Mouse (Mus musculus): ENCODE data around the gene Larp6. TPM values are rescaled to one million over a fixed set of nuclear protein-coding genes. Genes with fewer than 3 reads are reported as not detected.

Larp6 gene
- polyA plus RNA-seq, 1 experiment, result 2.2 TPM

- TF ChIP-seq POLR2A (IDR thresholded peaks at IDR 0.05; ENCODE audit: borderline replicate concordance, extremely low read depth, low read depth, low read length) (no peak), CTCF (IDR thresholded peaks at IDR 0.05; ENCODE audit: insufficient read depth, low read length) (no peak)
- DNase-seq, result no peak
- no peaks in the 10 kb centered on the region for H3K4me1 ChIP-seq (ENCODE audit: control insufficient read depth, insufficient read depth, low read length)
- WGBS, result 86% methylated on average over 2 of the region's 2 CpGs
- H3K4me3 ChIP-seq (replicated peaks; ENCODE audit: extremely low read depth, low read depth, low read length), result no peak overlapping the region
Measured at GRCm38 (mm10) chr9:60773713-60774112, 60.9 kb downstream of the Larp6 start.

DNA sequence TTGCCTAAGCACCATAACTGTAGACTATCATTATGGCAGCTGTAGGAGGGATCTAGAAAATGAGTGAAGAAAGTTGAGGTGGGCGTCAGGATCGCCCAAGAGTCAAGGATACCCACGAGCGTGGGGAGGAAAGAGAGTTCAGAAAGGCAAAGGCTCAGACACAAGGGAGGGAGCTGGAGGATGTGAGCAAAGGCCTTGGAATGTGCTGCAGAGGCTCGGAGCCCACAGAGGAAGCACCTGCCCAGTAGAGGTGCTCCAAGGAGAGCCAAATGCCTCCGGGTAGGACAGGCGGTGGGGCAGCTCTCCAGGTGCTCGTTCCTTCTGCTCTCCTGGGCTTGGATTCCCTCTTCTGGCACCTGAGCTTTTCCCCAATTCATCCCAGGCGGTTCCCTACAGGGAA lies 64.1 kb downstream of the Larp6 start:
- 60% methylated on average over 9 of the region's 9 CpGs for WGBS
- TF ChIP-seq POLR2A (IDR thresholded peaks at IDR 0.05; ENCODE audit: borderline replicate concordance, extremely low read depth, low read depth, low read length) (no peak), CTCF (IDR thresholded peaks at IDR 0.05; ENCODE audit: insufficient read depth, low read length) (no peak)
- H3K4me1 ChIP-seq (ENCODE audit: control insufficient read depth, insufficient read depth, low read length), result no peaks in the 10 kb centered on the region
- no peak for DNase-seq
- no peak overlapping the region for H3K4me3 ChIP-seq (replicated peaks; ENCODE audit: extremely low read depth, low read depth, low read length)

DNA sequence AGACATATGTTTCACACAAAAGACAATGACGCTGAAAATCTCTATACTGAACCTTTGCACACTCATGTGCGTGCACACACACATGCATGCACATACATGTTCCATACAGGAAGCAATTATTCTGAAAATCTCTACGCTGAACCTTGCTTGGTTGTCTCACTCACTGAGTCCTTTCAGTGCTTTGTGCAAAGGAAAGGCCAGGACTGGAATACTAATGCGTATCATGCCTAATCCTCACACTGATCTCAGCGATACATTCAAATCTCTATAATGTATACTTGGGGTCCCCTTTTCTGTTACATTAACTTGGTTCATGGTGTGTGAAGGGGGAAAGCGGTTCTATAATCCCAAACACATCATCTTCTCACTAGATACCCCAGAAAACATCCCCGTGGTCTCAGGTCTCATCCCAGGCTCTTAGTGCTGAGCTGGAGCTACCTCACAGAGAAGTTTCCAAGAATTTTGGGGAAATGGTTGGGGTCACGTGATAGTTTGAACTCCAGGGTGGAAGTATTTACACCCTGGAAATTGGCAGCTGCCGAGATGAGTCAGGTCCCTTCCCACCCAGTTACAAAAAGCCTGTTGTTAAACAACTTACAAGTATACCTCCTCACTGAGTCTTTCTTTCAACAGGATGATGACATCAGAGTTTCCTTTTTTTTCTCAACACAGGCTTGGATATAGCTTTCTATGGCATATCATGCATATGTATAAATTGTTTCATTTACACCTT lies 69.4 kb downstream of the Larp6 start:
- TF ChIP-seq CTCF (IDR thresholded peaks at IDR 0.05; ENCODE audit: insufficient read depth, low read length) (no peak), POLR2A (IDR thresholded peaks at IDR 0.05; ENCODE audit: borderline replicate concordance, extremely low read depth, low read depth, low read length) (no peak)
- no peak for DNase-seq
- WGBS, result 79% methylated on average over 9 of the region's 9 CpGs
- Histone ChIP-seq H3K4me3 (replicated peaks; ENCODE audit: extremely low read depth, low read depth, low read length) (no peak overlapping the region), H3K4me1 (ENCODE audit: control insufficient read depth, insufficient read depth, low read length) (no peaks in the 10 kb centered on the region)

GRCm38 (mm10) chr9:60785069-60785468 lies 72.3 kb downstream of the Larp6 start:
- 64% methylated on average over 4 of the region's 4 CpGs for WGBS
- no peak for DNase-seq
- TF ChIP-seq CTCF (IDR thresholded peaks at IDR 0.05; ENCODE audit: insufficient read depth, low read length) (no peak), POLR2A (IDR thresholded peaks at IDR 0.05; ENCODE audit: borderline replicate concordance, extremely low read depth, low read depth, low read length) (no peak)
- Histone ChIP-seq H3K4me1 (ENCODE audit: control insufficient read depth, insufficient read depth, low read length) (peaks cover 4% of the 10 kb centered on the region; the same call in 1 of the 2 replicates), H3K4me3 (replicated peaks; ENCODE audit: extremely low read depth, low read depth, low read length) (no peak overlapping the region)

DNA sequence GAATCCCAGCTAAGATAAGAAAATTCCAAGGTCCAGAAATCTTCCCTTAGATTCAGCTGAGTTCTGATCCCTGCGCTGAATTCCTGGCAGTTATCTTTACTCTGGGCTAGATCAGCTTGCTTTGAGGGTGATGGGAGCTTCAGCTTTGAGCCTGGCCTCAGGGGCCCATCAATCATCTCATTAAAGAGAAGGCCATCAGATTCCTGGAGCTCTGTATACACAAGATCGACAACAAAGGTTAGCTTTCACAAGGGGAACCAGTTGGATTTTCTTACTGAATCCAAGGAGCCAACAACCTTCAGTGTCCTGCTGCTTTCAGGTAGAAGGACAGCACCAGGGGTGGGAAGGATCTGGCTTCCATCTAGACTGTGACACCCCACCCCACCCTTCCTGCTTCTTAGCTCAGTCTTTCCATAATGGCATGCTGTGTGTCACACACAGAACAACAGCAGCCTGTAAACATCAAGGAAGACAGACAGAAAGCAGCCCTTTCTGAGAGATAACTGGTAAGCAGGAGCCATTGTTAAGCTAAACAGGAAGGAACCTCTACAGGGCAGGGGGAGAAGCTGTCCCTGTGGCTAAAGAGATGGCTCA lies 74.8 kb downstream of the Larp6 start:
- H3K4me3 ChIP-seq (replicated peaks; ENCODE audit: extremely low read depth, low read depth, low read length), result no peak overlapping the region
- H3K4me1 ChIP-seq (ENCODE audit: control insufficient read depth, insufficient read depth, low read length), result peaks cover 4% of the 10 kb centered on the region; the same call in 1 of the 2 replicates
- no peak for DNase-seq
- WGBS, result 36% methylated on average over 2 of the region's 2 CpGs
- TF ChIP-seq POLR2A (IDR thresholded peaks at IDR 0.05; ENCODE audit: borderline replicate concordance, extremely low read depth, low read depth, low read length) (no peak), CTCF (IDR thresholded peaks at IDR 0.05; ENCODE audit: insufficient read depth, low read length) (no peak)

Other genes starting within 250 kb of the Larp6 start
- gene Thsd4, start 190.9 kb upstream of the Larp6 start, polyA plus RNA-seq (2012; rRNA removed), result 27.2 and 28.1 TPM in 2 replicates
- gene Lrrc49, start 24.8 kb upstream of the Larp6 start, polyA plus RNA-seq (2012; rRNA removed), result 3.7 and 5.4 TPM in 2 replicates
- gene Uaca, start 81.6 kb downstream of the Larp6 start, polyA plus RNA-seq (2012; rRNA removed), result 7.0 and 13.8 TPM in 2 replicates

Measured in lung, adult 2 months (tissue).